Mouse (Mus musculus): ENCODE data around the gene Tubb2a. TPM values are rescaled to one million over a fixed set of nuclear protein-coding genes. Genes with fewer than 3 reads are reported as not detected.

Tubb2a gene
- 10 to 100 TPM; 17.8 to 20.1 TPM for polyA plus RNA-seq (2017; shearing (Covaris generic))

DNA sequence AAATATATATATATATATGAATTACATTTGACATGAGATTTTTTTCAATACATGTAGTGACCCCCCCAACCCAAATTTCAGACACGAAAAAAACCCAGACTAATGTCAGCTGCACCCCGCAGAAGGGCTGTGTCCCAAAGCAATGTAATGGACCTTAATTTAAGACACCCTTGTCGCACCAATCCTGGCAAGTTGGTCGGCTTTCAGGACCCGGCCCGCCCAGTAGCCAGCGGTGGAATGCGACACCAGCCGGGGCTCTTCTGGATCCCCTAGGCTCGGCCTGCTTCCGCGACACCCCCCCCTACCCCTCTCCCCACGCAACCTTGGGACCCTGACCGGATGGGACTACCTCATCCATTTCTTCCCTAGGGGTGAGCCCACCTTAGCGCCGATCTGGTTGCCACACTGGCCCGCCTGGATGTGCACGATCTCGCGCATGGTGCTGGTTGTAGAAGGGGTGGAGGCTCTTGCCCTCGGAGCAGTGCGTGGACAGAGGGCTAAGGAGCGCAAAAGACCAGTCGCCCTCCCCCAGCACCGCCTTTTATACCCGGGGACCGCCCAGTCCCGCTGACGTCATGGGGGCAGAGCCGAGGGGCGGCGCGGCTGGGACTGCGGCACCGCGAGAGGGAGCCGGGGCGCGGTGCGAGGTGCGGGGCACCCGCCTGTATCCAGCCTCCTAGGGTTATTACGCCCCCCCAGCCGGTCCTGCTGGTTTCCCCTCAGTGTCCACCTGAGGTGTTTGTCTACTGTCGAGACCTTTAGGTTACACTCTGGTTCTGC, at the start of gene Tubb2a:
Gene Tubb2a (minus strand): TSS at position 516 of the 780 bp plus-strand sequence.
- ATAC-seq: peak; percentile 92

DNA sequence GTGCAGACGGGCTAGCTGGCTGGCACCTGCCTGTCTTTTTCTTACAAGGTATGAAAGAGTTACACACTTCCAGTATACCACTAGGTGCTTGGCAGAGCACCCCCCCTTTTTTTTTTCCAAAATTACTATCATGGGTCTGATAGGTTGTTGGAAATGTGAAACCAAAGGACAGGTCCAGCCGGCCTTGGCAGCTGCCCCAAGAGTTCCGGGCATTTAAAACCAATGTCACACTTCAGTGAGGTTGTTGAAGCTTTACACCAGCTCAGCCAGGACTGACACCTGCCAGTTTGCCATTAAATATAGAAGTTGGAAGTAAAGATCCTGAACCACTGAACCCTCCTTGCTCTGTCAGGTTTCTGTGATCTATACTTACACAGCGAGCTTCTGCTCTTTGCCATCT, 47.9 kb upstream of the Tubb2a start:
- ATAC-seq: no peak

DNA sequence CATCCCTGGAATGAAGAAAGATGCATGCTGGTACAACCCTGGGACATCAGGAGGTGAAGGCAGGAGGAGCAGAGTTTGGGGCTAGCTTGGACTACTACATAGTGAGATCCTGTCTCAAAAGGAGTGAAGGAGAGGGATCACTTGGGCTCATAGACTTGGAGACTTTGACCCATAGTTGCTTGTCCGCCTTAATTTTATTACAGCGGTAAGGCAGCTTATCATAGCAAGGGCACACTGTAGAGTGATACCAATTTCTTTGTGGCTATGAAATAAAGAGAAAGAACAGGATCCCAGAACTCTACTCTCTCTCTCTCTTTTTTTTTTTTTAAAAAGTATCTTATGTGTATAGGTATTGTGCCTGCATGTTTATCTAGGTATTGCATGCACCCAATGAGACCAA, 42.7 kb upstream of the Tubb2a start:
- no peak for ATAC-seq

GRCm38 (mm10) chr13:34119406-34119805, 41.6 kb upstream of the Tubb2a start:
- no peak for ATAC-seq

DNA sequence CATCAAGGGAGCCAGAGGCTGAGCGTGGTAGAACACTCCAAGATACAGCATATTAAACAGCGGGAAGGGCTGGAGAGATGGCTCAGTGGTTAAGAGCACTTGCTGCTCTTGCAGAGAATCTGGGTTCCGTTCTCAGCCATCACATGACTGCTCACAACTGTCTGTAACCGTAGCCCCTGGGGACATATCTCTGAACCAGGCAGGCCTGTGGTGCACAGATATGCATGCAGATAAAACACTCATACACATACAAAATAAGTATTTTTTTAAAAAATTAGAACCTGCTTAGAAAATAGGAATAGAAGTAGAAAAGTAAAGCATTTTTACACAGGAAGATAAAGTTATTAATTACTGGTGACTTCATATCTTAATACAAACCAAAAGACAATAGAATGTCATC, 41.0 kb upstream of the Tubb2a start:
- ATAC-seq: no peak

- no peak for ATAC-seq
Observed at GRCm38 (mm10) chr13:34116508-34116907, 38.7 kb upstream of the Tubb2a start.

DNA sequence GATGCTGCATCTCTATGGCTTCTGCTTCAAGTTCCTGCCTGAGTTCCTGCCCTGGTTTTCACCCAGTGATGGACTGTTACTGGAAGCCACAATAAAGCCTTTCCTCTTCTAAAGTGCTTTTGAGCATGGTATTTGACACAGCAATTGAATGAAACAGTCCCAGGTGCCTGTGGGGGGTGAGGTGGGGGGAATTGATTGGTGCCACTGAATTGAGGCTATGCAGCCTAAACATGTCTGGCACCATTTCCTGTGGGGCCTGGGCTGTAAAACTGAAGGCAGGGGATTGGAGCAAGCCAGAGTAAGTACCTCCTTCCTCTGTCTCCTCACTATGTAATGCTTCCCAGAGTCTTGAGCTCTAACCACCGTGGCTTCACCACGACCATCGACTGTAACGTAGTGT, 36.8 kb upstream of the Tubb2a start:
- ATAC-seq: peak; percentile 54

GRCm38 (mm10) chr13:34113086-34113485, 35.3 kb upstream of the Tubb2a start:
- no peak for ATAC-seq

GRCm38 (mm10) chr13:34112369-34113081, 34.7 kb upstream of the Tubb2a start:
- no peak for ATAC-seq

DNA sequence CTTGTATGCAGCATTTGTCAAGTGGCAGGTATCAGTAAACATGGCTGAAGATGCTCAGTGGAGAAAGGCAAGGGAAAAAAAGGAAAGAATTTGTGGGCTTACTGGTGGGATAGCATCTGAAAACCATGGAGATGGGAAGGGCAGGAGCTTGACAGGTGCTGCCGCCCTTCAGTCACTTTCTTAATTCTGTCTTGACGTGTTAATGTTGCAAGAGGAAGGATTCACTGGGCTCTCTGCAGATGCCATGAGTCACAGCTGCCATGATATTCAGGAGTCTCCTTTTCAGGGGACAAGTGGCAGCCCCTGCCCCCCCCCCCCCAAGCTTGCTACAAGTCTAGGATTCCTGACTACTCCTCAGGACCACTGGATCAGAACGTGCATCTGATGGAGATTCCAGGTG, 34.1 kb upstream of the Tubb2a start:
- ATAC-seq: no peak

GRCm38 (mm10) chr13:34111019-34111418, 33.2 kb upstream of the Tubb2a start:
- ATAC-seq: no peak

DNA sequence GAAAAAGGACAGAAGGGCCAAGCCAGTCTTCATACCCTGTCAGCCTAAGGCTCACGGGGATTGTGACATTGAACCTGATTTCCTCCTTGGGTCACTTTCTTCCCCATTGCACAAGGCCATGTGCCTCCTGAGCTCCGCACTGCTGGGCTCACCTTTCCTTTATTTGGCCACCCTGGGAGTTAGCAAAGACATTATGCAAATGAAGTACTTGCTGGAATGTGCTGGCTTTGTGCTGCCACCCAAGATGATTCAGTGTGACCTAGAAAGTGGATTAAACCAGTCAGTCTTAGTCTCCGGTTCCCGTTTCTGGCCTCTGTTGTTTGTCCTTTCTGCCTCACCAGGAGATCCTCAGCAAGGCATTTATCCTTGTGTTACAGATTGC, 31.9 kb upstream of the Tubb2a start:
- ATAC-seq: no peak

GRCm38 (mm10) chr13:34109035-34109676, 31.3 kb upstream of the Tubb2a start:
- no peak for ATAC-seq

- ATAC-seq: no peak
Observed at GRCm38 (mm10) chr13:34106999-34107398, 29.2 kb upstream of the Tubb2a start.

DNA sequence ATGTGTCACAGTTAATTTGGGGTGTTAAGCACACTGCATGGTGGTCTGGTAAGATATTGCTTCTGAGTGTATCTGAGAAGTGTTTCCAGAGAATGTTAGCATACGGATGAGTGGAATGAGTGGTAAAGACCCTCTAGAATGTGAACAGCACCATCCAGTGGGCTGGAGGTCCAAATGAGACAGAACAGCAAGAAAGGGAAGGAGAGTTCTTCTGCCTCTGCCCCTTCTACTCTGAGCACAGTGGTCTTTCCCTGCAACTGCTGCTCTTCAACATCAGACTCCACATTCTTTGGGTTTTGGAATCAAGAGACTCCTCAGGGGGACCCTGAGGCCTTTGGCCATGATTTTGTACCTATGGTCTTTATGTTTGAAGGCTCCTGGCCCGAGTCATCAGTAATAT, 28.4 kb upstream of the Tubb2a start:
- ATAC-seq: no peak

DNA sequence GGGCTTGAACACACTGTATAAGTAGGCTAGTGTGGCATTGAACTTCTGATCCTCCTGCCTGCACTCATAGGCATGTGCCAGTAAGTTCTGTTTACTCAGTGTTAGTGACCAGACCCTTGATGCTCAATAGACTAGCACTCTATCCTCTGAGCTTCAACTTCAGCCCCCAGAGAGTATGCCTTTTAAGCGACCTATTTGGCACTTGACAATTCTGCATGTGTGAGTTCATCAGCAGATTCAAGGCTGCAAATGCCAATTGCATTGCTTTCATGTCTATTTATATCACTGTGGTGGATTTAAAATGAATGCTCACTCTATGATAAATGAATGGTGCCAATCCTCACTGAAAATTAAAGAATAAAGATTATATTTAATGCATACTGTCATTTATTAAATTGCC, 27.6 kb upstream of the Tubb2a start:
- no peak for ATAC-seq

- no peak for ATAC-seq
Observed at GRCm38 (mm10) chr13:34101908-34102307, 24.1 kb upstream of the Tubb2a start.

- ATAC-seq: no peak
Observed at GRCm38 (mm10) chr13:34101247-34101646, 23.4 kb upstream of the Tubb2a start.

DNA sequence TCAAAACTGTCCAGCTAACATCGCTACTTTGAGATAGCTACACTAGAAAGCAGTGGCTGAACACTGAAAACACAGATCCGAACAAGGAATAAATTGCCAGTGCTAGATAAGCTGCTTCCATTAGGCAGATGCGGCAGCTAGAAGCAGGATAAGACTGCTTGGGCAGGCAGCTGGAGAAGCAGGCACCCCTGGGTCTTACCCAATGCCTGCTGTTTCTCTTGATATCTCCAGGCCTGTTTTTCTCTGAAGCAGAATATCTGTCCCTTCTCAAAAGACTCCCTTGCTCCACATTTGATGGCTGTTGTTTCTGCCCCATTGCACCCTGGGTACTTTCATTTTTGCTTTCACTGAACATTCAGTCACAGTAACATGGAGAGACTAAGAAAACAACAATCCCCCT, 22.9 kb upstream of the Tubb2a start:
- no peak for ATAC-seq

- no peak for ATAC-seq
Observed at GRCm38 (mm10) chr13:34097086-34097485, 19.3 kb upstream of the Tubb2a start.

- peak; percentile 37 for ATAC-seq
Observed at GRCm38 (mm10) chr13:34096455-34096854, 18.6 kb upstream of the Tubb2a start.

- peak; percentile 97 for ATAC-seq
Observed at GRCm38 (mm10) chr13:34095542-34096435, 18.0 kb upstream of the Tubb2a start.

- peak; percentile 14 for ATAC-seq
Observed at GRCm38 (mm10) chr13:34089358-34089757, 11.6 kb upstream of the Tubb2a start.
